Mouse (Mus musculus) retina, postnatal 7 days (tissue): ENCODE measurements around the gene Sncb.

Source experiments
- DNase-seq: peaks from one replicate; pipeline ENCODE4 v3.0.0-alpha.2; 2012; ENCODE audit warnings: low read depth, low spot score

Sncb gene

DNA sequence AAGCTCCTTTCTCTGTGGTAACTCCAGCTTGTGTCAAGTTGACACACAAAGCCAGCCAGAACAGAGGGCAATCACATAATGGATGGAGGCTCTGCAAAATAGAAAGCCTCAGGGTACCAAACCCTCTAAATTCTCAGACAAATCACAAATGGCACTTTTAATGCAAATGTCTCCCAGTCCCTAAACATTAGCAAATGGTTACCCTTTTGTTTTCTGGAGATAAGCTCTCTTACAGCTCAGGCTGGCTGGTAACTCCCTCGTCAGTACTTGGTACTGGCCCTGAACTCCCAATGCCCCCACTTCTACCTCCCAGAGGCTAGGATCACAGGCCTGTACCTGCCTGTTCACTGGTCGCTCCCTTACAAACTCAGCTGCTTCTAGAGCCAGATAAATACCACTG lies 16.8 kb upstream of the Sncb start:
- DNase-seq, result no peak

- DNase-seq, result no peak
These were observed 14.7 kb upstream of the Sncb start for GRCm38 (mm10) chr13:54781086-54781485.

GRCm38 (mm10) chr13:54780592-54780991 lies 14.2 kb upstream of the Sncb start:
- no peak for DNase-seq

DNA sequence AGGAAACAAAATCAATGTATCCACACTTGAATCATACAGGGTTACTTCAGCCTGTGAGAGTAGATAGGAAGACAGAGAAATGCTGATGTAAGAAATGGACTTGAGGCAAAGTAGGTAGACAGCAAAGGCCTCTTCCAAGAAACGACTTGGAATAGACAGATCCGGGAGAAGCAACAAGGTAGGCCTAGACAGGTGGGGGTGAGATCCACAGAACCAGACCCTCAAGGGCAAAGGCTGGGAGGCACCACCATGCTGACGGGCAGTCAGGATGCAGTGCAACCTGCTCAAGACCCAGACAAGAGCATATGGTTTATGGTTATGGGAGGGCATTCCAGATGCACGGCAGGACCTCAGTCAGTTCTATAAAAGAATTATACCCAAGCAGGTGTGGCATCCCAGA lies 617 bp upstream of the Sncb start:
- DNase-seq, result no peak

DNA sequence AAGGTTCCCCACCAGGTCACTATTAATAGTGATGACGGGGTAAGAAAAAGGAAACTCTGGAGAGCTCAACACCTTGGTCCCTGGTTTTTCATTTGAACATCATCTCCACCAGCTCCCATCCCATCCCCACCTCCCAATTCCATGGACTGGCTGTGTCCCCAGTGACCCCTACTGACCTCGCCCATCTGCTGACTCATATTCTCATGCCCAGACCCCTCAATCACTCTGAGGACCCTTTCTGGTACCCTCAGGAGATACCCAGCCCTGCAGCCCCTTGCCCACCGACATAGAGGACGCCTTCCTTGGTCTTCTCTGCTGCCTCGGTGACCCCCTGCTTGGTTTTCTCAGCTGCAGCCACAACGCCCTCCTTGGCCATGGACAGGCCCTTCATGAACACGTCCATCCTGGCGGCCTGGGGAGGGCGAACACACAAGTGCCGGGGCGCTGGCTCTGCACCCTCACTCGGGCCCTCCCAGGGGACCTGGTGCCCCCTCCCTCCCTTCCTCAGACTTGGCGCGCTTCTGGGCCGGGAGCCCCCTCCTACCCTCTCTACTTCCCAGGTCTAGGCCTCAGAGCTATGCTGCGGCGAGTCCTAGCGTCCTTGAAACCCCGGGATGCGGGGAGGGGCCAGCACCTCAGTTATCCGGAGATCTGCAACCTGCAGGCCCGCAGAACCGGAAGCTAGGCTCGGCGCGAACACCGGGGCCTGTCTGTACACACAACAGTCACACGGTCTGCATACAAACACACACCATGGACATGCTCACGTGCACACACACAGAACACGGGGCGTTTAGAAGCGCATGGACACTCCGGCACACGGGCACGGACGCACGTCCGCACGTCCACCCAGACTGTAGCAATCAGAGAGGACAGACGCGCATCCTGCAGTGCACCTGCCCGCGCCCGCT lies 859 bp downstream of the Sncb start:
- DNase-seq, result no peak

DNA sequence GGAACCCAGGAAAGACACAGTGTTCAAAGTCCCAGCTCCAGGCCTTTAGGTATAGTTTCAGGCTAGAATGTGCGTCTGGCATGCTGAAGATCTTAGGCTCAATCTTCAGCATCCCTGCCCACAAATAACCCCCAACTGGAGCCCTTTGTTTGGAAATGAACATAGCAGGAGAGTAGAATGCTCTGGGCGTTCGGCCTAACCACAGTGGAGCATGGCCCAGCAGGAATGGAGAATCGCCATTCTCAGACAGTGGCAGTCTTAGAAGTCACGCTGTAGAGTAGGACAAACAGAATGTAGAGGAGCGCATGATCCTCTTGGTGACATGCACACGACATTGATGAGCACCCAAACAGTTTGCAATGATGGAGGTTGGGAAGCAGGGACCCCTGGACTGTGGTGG lies 5.5 kb downstream of the Sncb start:
- DNase-seq, result no peak

GRCm38 (mm10) chr13:54760164-54760795 lies 6.1 kb downstream of the Sncb start:
- DNase-seq, result peak; percentile 80

DNA sequence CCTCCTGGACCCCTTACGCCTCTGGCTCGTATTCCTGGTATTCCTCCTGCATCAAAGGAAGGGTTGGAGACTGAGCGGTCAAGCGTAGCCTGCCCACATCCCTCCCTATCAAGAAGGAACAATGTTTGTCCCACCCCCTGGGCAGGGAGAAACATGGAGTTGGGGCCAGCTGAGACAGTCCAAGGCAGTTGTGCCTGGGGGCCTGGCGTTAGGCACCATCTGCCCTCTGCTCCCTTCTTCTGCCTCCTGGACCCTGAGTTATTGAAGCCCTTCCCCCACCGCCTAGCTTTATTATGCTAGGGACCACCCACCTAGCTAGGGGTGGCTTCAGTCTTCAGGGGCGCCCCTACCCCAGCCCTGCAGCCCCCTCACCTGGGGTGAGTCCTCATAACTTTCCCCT lies 6.9 kb downstream of the Sncb start:
- DNase-seq, result no peak

GRCm38 (mm10) chr13:54758756-54759470 lies 7.5 kb downstream of the Sncb start:
- no peak for DNase-seq

DNA sequence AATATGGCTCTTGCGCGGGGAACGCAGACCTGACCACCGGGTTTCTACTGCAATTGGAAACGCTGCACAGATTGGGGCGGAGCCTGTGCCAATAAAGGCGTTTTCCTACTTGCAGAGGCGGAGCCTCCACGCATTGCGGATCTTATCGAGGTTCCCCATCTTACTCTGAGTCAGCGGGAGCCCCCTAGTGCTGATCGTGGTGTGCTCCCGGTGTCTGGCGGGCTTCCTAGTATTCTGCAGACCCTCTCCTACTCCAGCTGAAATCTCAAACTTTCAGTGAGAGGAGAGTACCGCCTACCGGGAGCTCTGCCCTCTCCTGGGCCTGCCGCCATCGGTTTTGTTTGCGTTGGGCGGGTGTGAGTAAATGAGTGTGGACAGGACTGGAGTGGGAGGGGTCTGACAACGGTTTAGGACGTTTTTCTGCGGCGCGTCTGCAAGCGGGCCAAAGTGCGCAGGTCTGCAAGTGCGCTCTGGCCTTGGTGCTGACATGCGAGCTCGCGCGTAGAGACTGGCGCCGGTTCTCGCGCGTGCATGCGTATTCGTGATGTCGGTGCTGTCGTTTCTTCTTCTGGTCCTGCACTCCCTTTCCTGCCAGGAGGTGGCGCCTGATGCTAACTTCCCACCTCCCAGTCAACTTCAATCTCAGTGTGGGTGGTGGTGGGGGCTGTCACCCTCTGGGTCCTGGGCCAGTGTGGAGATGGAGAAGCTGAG lies 8.2 kb downstream of the Sncb start:
- peak; percentile 87 for DNase-seq

DNA sequence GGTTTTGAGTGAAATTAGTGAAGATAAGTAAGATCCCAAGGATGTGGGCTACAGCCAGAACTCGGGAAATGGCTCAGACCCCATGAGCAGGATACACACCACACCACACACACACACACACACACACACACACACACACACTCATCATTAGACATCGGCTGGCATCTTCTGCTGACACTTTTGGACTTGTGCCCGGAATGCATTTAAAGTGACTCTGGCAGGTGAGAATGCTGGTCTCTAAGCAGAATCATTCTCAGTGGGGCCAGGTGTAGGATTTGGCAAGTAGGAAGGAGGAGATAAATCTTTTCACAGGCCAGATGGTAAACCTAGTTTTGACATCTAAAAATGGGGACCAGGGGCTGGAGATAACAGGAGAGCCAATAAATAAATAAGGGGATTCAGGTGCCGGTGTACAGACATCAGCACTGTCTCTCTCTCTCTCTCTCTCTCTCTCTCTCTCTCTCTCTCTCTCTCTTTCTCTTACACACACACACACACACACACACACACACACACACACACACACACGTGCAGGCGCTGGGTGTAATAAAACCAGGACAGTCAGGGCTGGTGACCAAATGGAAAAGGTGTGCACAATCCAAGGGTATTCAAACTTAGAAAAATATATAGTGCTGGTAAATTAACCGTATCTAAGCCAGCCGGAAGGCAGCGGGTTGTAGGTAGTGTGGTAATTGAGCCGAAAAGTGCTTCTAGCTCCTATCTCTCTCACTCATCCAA lies 9.1 kb downstream of the Sncb start:
- no peak for DNase-seq

- no peak for DNase-seq
These were observed 10.2 kb downstream of the Sncb start for GRCm38 (mm10) chr13:54756156-54756712.

- no peak for DNase-seq
These were observed 11.1 kb downstream of the Sncb start for GRCm38 (mm10) chr13:54755201-54755830.

DNA sequence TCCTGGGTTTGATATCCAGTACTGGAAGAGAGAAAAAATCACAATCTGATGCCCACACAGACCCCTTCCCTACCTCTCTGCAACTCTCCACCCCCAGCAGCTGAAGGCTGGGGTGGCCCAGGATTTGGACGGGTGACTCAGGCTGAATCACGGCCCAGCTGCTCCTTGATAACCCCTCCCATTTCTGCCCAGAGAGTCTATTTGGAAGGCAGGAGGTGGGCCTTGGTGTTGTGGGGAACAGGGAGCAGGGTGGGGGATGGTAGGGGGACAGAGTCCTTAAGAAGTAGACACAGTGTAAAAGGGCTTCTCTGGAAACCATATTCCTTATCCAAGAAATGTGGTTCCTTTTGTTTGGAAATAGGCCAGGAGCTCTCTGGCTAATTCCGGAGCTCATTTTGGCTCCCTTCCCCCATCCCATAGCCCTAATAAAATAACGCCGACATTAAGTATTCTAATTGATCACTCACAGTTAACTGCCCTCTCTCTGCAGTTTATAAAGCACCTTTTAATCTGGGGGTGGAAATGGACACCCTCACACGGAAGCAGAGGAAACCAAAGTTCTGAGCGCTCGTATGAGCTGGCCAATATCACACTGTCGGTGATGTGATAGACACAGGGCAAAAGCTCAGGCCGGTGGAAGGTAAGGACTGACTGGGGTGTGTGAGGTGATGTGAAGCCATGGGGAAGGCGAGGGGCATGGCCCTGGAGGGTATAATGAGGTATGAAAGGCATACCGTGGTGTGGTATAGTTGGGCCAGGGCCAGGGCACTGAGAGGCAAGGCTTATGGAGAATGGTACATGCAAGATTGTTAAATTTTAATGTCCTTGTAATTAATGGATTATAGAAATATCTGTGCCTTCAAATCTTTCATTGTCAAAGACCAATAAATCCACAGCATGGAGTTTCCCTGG lies 12.0 kb downstream of the Sncb start:
- DNase-seq, result no peak

DNA sequence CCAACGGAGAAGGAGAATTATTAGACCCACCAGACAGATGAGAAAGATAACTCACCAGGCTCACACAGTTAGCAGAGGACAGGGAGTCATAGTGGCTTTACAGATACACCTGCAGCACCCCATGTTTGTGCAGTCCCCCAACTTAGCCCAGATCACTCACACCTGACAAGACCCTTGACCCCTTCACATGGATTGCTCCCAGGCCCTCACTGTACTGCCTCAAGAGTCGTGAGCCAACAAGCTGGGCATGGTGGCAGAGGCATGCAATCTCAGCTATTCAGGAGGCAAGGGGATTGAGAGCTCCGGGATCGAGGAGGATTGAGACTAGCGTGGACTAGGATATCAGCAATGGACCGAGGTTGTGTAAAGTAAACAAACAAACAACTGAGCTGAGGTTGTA lies 12.7 kb downstream of the Sncb start:
- DNase-seq, result no peak

DNA sequence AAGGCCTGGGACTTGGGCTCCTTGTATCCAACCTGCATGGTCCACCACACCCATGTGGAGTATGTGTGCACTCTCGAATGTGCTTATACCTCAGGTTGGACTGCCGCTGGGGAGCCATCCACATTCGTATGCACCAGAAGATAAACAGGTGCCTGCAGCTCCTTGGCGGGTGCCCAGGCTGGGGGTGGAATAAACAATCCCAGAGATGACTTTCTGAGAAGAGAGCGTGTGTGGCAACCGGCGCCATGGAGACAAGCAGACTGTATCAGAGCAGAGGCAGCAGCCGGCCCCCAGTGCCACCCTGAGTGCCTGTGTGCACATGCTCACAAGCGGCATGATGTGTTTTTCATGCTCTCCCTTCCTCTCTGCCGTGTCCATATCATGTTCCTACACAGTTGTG lies 13.7 kb downstream of the Sncb start:
- no peak for DNase-seq

DNA sequence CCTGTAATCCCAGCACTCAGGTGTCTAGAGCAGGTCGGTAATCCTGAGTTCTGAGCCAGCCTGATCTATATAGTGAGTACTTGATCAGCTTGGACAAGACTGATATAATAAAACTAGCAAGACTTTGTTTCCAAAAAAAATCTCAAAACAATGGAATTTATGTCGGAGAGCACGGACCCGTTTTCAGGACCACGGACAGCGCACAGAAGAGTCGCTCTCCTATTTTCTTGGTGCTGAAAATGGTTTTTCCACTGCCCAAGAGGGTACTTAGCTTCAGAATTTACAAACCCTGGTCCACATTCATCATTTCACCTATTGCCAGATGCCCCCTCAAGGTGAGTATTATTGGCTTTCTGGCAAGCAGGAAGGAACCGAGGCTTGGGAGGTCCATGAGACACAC lies 15.7 kb downstream of the Sncb start:
- DNase-seq, result no peak

- DNase-seq, result no peak
These were observed 16.5 kb downstream of the Sncb start, which contains the start of gene Gprin1 for GRCm38 (mm10) chr13:54749864-54750411. Gene Gprin1, minus strand, starts transcription at chr13:54749874.
